Mouse (Mus musculus): ENCODE measurements at regions not wholly inside any gene's neighbourhood (a gene's known extent, or its start where the extent isn't known, plus 50 kb on each side); places are given as distances from the start of the nearest gene placed in this dataset.

- peak overlapping the region; percentile 66 for H3K27ac ChIP-seq (ENCODE audit: low read length)
- no peak overlapping the region for H3K9ac ChIP-seq (ENCODE audit: low read length)
- WGBS = 42% methylated on average over 12 of the region's 12 CpGs
- no peak overlapping the region for H3K4me2 ChIP-seq (ENCODE audit: low read depth, low read length)
- peaks cover 13% of the 10 kb centered on the region for H3K4me1 ChIP-seq (ENCODE audit: control insufficient read depth, insufficient read depth, low read length)
- ATAC-seq (ENCODE audit: insufficient read depth, low FRiP score) = peak; percentile 80
- no peaks in the 10 kb centered on the region for H3K36me3 ChIP-seq (ENCODE audit: control insufficient read depth, insufficient read depth, low read length)
- no peaks in the 10 kb centered on the region for H3K9me3 ChIP-seq (replicated peaks; ENCODE audit: control insufficient read depth, low read length)
- no peaks in the 10 kb centered on the region for H3K27me3 ChIP-seq (ENCODE audit: control insufficient read depth, insufficient read depth, low read length)
- no peak overlapping the region for H3K4me3 ChIP-seq (replicated peaks; ENCODE audit: low read length)
Observed at GRCm38 (mm10) chr6:117788580-117789540, 52.1 kb upstream of the Zfp637 start.

- Histone ChIP-seq H3K9me3 (replicated peaks; ENCODE audit: control insufficient read depth, low read length) (no peaks in the 10 kb centered on the region), H3K9ac (ENCODE audit: low read length) (no peak overlapping the region), H3K4me3 (replicated peaks; ENCODE audit: low read length) (no peak overlapping the region), H3K27ac (ENCODE audit: low read length) (no peak overlapping the region), H3K4me2 (ENCODE audit: low read depth, low read length) (no peak overlapping the region), H3K4me1 (ENCODE audit: control insufficient read depth, insufficient read depth, low read length) (peaks cover 13% of the 10 kb centered on the region), H3K36me3 (ENCODE audit: control insufficient read depth, insufficient read depth, low read length) (no peaks in the 10 kb centered on the region), H3K27me3 (ENCODE audit: control insufficient read depth, insufficient read depth, low read length) (no peaks in the 10 kb centered on the region)
- WGBS = 91% methylated on average over 6 of the region's 6 CpGs
- no peak for ATAC-seq (ENCODE audit: insufficient read depth, low FRiP score)
Observed at GRCm38 (mm10) chr6:117790581-117790980, 50.4 kb upstream of the Zfp637 start.
